Mouse (Mus musculus) layer of hippocampus, adult 8-10 months (tissue): ENCODE data around the gene Atg4b. TPM values are rescaled to one million over a fixed set of nuclear protein-coding genes. Genes with fewer than 3 reads are reported as not detected.
A peak's percentile ranks its signal among the peaks of the same experiment; 100 is the strongest.
"Not testable (repeated sequence)": the region's sequence is repeated elsewhere in the genome, so short reads cannot be mapped to it uniquely, and the experiment has no call there.

Source experiments
- DNase-seq, 2 experiments: peaks; one replicate each; pipeline ENCODE4 v3.0.0; 2022; ENCODE audit warnings: low spot score in 2 of 2
- total RNA-seq, 4 experiments: library from RNA; stranded (reverse); gene quantifications; 2 replicates each; pipeline ENCODE4 v1.2.4; 2022

Atg4b gene
- total RNA-seq, 4 experiments from 2014 or later: 73.6 to 96.0 (median 80.6) TPM

GRCm38 (mm10) chr1:93755618-93756017 lies 4.3 kb downstream of the Atg4b start:
- no peak for DNase-seq

GRCm38 (mm10) chr1:93756154-93756553 lies 4.9 kb downstream of the Atg4b start:
- no peak for DNase-seq

- no peak for DNase-seq
Observed at GRCm38 (mm10) chr1:93760076-93760475, 8.8 kb downstream of the Atg4b start.

GRCm38 (mm10) chr1:93763531-93763930 lies 12.2 kb downstream of the Atg4b start:
- not testable (repeated sequence) for DNase-seq

GRCm38 (mm10) chr1:93764871-93765591 lies 13.7 kb downstream of the Atg4b start:
- no peak for DNase-seq

- no peak for DNase-seq
Observed at GRCm38 (mm10) chr1:93767600-93767999, 16.3 kb downstream of the Atg4b start.

GRCm38 (mm10) chr1:93769901-93770300 lies 18.6 kb downstream of the Atg4b start:
- DNase-seq: no peak

GRCm38 (mm10) chr1:93776686-93777085 lies 25.4 kb downstream of the Atg4b start:
- no peak for DNase-seq

GRCm38 (mm10) chr1:93786912-93787311 lies 35.6 kb downstream of the Atg4b start:
- DNase-seq: no peak

GRCm38 (mm10) chr1:93794526-93794925 lies 43.2 kb downstream of the Atg4b start:
- no peak for DNase-seq

GRCm38 (mm10) chr1:93795886-93796285 lies 44.6 kb downstream of the Atg4b start:
- DNase-seq: no peak

GRCm38 (mm10) chr1:93800670-93801503 lies 49.6 kb downstream of the Atg4b start:
- DNase-seq: no peak

- peak; percentile 93 to 94 for DNase-seq
Observed at GRCm38 (mm10) chr1:93801741-93802238, 50.5 kb downstream of the Atg4b start, which contains the start of gene Dtymk. Dtymk (minus strand) TSS chr1:93801934.

- DNase-seq: no peak
Observed at GRCm38 (mm10) chr1:93802771-93803170, 51.5 kb downstream of the Atg4b start.

- DNase-seq: peak; percentile 97 to 100
Observed at GRCm38 (mm10) chr1:93803556-93804507, 52.5 kb downstream of the Atg4b start, which contains the start of gene Ing5. Ing5 (plus strand) TSS chr1:93803965.

- no peak for DNase-seq
Observed at GRCm38 (mm10) chr1:93804818-93805217, 53.5 kb downstream of the Atg4b start.

- DNase-seq: no peak
Observed at GRCm38 (mm10) chr1:93805221-93805951, 54.1 kb downstream of the Atg4b start.

- no peak for DNase-seq
Observed at GRCm38 (mm10) chr1:93808871-93809270, 57.6 kb downstream of the Atg4b start.

- no peak for DNase-seq
Observed at GRCm38 (mm10) chr1:93810011-93810410, 58.7 kb downstream of the Atg4b start.

GRCm38 (mm10) chr1:93811495-93812039 lies 60.3 kb downstream of the Atg4b start:
- no peak for DNase-seq
